Mouse (Mus musculus) ovary, adult 18-20 months (tissue): ENCODE measurements at regions not wholly inside any gene's neighbourhood (a gene's known extent, or its start where the extent isn't known, plus 50 kb on each side); places are given as distances from the start of the nearest gene placed in this dataset.
A peak's percentile ranks its signal among the peaks of the same experiment; 100 is the strongest.

Experiments used
- DNase-seq: peaks from one replicate; pipeline ENCODE4 v3.0.0; 2022; ENCODE audit warnings: low spot score, mixed read lengths

- DNase-seq: peak; percentile 4
Observed at GRCm38 (mm10) chr9:73319704-73320307, 206.6 kb downstream of the Rsl24d1 start.

- DNase-seq: no peak
Observed at GRCm38 (mm10) chr9:73331066-73331465, 217.8 kb downstream of the Rsl24d1 start.

GRCm38 (mm10) chr9:73336039-73336438 lies 222.8 kb downstream of the Rsl24d1 start:
- no peak for DNase-seq

- DNase-seq: no peak
Observed at GRCm38 (mm10) chr9:73337045-73337740, 224.0 kb downstream of the Rsl24d1 start.

GRCm38 (mm10) chr9:73355876-73356275 lies 242.7 kb downstream of the Rsl24d1 start:
- DNase-seq: no peak

GRCm38 (mm10) chr9:73358968-73359367 lies 245.7 kb downstream of the Rsl24d1 start:
- DNase-seq: no peak

- no peak for DNase-seq
Observed at GRCm38 (mm10) chr9:73380768-73381167, 267.5 kb downstream of the Rsl24d1 start.

- DNase-seq: no peak
Observed at GRCm38 (mm10) chr9:73392036-73392435, 278.8 kb downstream of the Rsl24d1 start.

GRCm38 (mm10) chr9:73413367-73413930 lies 300.2 kb downstream of the Rsl24d1 start:
- DNase-seq: no peak

- DNase-seq: no peak
Observed at GRCm38 (mm10) chr9:73416084-73416777, 303.0 kb downstream of the Rsl24d1 start.
